Mouse (Mus musculus): ENCODE measurements at regions not wholly inside any gene's neighbourhood (a gene's known extent, or its start where the extent isn't known, plus 50 kb on each side); places are given as distances from the start of the nearest gene placed in this dataset.

- Histone ChIP-seq H3K9me3 (ENCODE audit: low read length) (no peaks in the 10 kb centered on the region), H3K27me3 (ENCODE audit: insufficient read depth, low read length) (no peaks in the 10 kb centered on the region), H3K9ac (replicated peaks; ENCODE audit: low read length, poor library complexity, severe bottlenecking) (no peak overlapping the region), H3K4me1 (ENCODE audit: insufficient read depth, low read length) (no peaks in the 10 kb centered on the region), H3K4me3 (ENCODE audit: low read depth, low read length) (no peak overlapping the region), H3K36me3 (ENCODE audit: insufficient read depth, low read length) (no peaks in the 10 kb centered on the region), H3K4me2 (ENCODE audit: low read depth, low read length, poor library complexity, severe bottlenecking) (no peak overlapping the region), H3K27ac (ENCODE audit: low read depth, low read length) (no peak overlapping the region)
- peak; percentile 67 for DNase-seq (ENCODE audit: low spot score)
- no peak for ATAC-seq (ENCODE audit: low FRiP score)
- 59% methylated on average over 10 of the region's 10 CpGs for WGBS
- TF ChIP-seq CTCF (IDR thresholded peaks at IDR 0.05): peak; percentile 79
These were observed 439.9 kb downstream of the Nyap2 start for GRCm38 (mm10) chr1:81516575-81517210.

- Histone ChIP-seq H3K9ac (replicated peaks; ENCODE audit: low read length, poor library complexity, severe bottlenecking) (no peak overlapping the region), H3K4me3 (ENCODE audit: low read depth, low read length) (no peak overlapping the region), H3K36me3 (ENCODE audit: insufficient read depth, low read length) (no peaks in the 10 kb centered on the region), H3K4me1 (ENCODE audit: insufficient read depth, low read length) (no peaks in the 10 kb centered on the region), H3K27ac (ENCODE audit: low read depth, low read length) (no peak overlapping the region), H3K9me3 (ENCODE audit: low read length) (no peaks in the 10 kb centered on the region), H3K4me2 (ENCODE audit: low read depth, low read length, poor library complexity, severe bottlenecking) (no peak overlapping the region), H3K27me3 (ENCODE audit: insufficient read depth, low read length) (no peaks in the 10 kb centered on the region)
- no peak for ATAC-seq (ENCODE audit: low FRiP score)
- no peak for DNase-seq (ENCODE audit: low spot score)
- no peak for TF ChIP-seq CTCF (IDR thresholded peaks at IDR 0.05)
- 53% methylated on average over 9 of the region's 9 CpGs for WGBS
These were observed 443.9 kb downstream of the Nyap2 start for GRCm38 (mm10) chr1:81520420-81521273.

GRCm38 (mm10) chr1:81522929-81523328 is 446.2 kb downstream of the Nyap2 start:
- no peak for TF ChIP-seq CTCF (IDR thresholded peaks at IDR 0.05)
- H3K9me3 ChIP-seq (ENCODE audit: low read length): no peaks in the 10 kb centered on the region
- H3K4me3 ChIP-seq (ENCODE audit: low read depth, low read length): no peak overlapping the region
- DNase-seq (ENCODE audit: low spot score) (peak; percentile 61), ATAC-seq (ENCODE audit: low FRiP score) (no peak)
- H3K27ac ChIP-seq (ENCODE audit: low read depth, low read length): no peak overlapping the region
- H3K9ac ChIP-seq (replicated peaks; ENCODE audit: low read length, poor library complexity, severe bottlenecking): no peak overlapping the region
- no peak overlapping the region for H3K4me2 ChIP-seq (ENCODE audit: low read depth, low read length, poor library complexity, severe bottlenecking)
- H3K36me3 ChIP-seq (ENCODE audit: insufficient read depth, low read length): no peaks in the 10 kb centered on the region
- 84% methylated on average over 3 of the region's 3 CpGs for WGBS
- no peaks in the 10 kb centered on the region for H3K4me1 ChIP-seq (ENCODE audit: insufficient read depth, low read length)
- no peaks in the 10 kb centered on the region for H3K27me3 ChIP-seq (ENCODE audit: insufficient read depth, low read length)

- H3K36me3 ChIP-seq (ENCODE audit: insufficient read depth, low read length): no peaks in the 10 kb centered on the region
- no peak overlapping the region for H3K9ac ChIP-seq (replicated peaks; ENCODE audit: low read length, poor library complexity, severe bottlenecking)
- no peaks in the 10 kb centered on the region for H3K27me3 ChIP-seq (ENCODE audit: insufficient read depth, low read length)
- no peak for TF ChIP-seq CTCF (IDR thresholded peaks at IDR 0.05)
- no peaks in the 10 kb centered on the region for H3K9me3 ChIP-seq (ENCODE audit: low read length)
- ATAC-seq (ENCODE audit: low FRiP score) (no peak), DNase-seq (ENCODE audit: low spot score) (no peak)
- no peaks in the 10 kb centered on the region for H3K4me1 ChIP-seq (ENCODE audit: insufficient read depth, low read length)
- no peak overlapping the region for H3K4me2 ChIP-seq (ENCODE audit: low read depth, low read length, poor library complexity, severe bottlenecking)
- no peak overlapping the region for H3K4me3 ChIP-seq (ENCODE audit: low read depth, low read length)
- H3K27ac ChIP-seq (ENCODE audit: low read depth, low read length): no peak overlapping the region
These were observed 449.1 kb downstream of the Nyap2 start for GRCm38 (mm10) chr1:81525821-81526220.

- DNase-seq (ENCODE audit: low spot score) (no peak), ATAC-seq (ENCODE audit: low FRiP score) (no peak)
- Histone ChIP-seq H3K27ac (ENCODE audit: low read depth, low read length) (no peak overlapping the region), H3K4me2 (ENCODE audit: low read depth, low read length, poor library complexity, severe bottlenecking) (no peak overlapping the region), H3K9ac (replicated peaks; ENCODE audit: low read length, poor library complexity, severe bottlenecking) (no peak overlapping the region), H3K9me3 (ENCODE audit: low read length) (no peaks in the 10 kb centered on the region), H3K36me3 (ENCODE audit: insufficient read depth, low read length) (no peaks in the 10 kb centered on the region), H3K27me3 (ENCODE audit: insufficient read depth, low read length) (no peaks in the 10 kb centered on the region), H3K4me3 (ENCODE audit: low read depth, low read length) (no peak overlapping the region), H3K4me1 (ENCODE audit: insufficient read depth, low read length) (no peaks in the 10 kb centered on the region)
- TF ChIP-seq CTCF (IDR thresholded peaks at IDR 0.05): no peak
- 65% methylated on average over 5 of the region's 5 CpGs for WGBS
These were observed 461.1 kb downstream of the Nyap2 start for GRCm38 (mm10) chr1:81537836-81538235.

- no peak for ATAC-seq (ENCODE audit: low FRiP score)
These were observed 463.0 kb downstream of the Nyap2 start for GRCm38 (mm10) chr1:81539591-81540311.

More at GRCm38 (mm10) chr1:81539591-81540311, 463.0 kb downstream of the Nyap2 start:
- no peaks in the 10 kb centered on the region for H3K36me3 ChIP-seq (ENCODE audit: insufficient read depth, low read length)
- H3K4me1 ChIP-seq (ENCODE audit: insufficient read depth, low read length): no peaks in the 10 kb centered on the region
- H3K4me3 ChIP-seq (ENCODE audit: low read depth, low read length): no peak overlapping the region
- WGBS: 87% methylated on average over 5 of the region's 5 CpGs
- no peaks in the 10 kb centered on the region for H3K27me3 ChIP-seq (ENCODE audit: insufficient read depth, low read length)
- TF ChIP-seq CTCF (IDR thresholded peaks at IDR 0.05): no peak
- no peak overlapping the region for H3K27ac ChIP-seq (ENCODE audit: low read depth, low read length)
- no peak for DNase-seq (ENCODE audit: low spot score)
- no peaks in the 10 kb centered on the region for H3K9me3 ChIP-seq (ENCODE audit: low read length)
- H3K9ac ChIP-seq (replicated peaks; ENCODE audit: low read length, poor library complexity, severe bottlenecking): no peak overlapping the region
- no peak overlapping the region for H3K4me2 ChIP-seq (ENCODE audit: low read depth, low read length, poor library complexity, severe bottlenecking)

Measured in midbrain, postnatal 0 days (tissue).